In genomic region chr1:55087401-55087904, GRCm38 (mm10) we compare ENCODE assay signal across 8 mouse cellular contexts. TPM values are rescaled to one million over a fixed set of nuclear protein-coding genes. Genes with fewer than 3 reads are reported as not detected.
DNase-seq lines count a peak whose midpoint lies in the region; ATAC-seq and TF ChIP-seq lines count a peak whose summit lies in the region.

No protein-coding gene starts in this region.

- peak; percentile 50 for ATAC-seq in erythroblast, adult 5-6 weeks (replicated peaks; ENCODE audit: low FRiP score, poor library complexity, severe bottlenecking)
- ATAC-seq in heart, postnatal 0 days (ENCODE audit: insufficient read depth, low read depth), result peak; percentile 45
- ATAC-seq in limb, embryonic 14.5 days (ENCODE audit: low FRiP score, low read depth), result peak; percentile 35; the same call in 1 of the 2 replicates
- peak; percentile 88 for ATAC-seq in neural tube, embryonic 13.5 days (ENCODE audit: low read depth)

- in situ Hi-C loops in ES-E14 (cut with MboI; ENCODE audit: low sequenced_read_pairs in 2 of 2, unreplicated experiment in 2 of 2), result no loop called here

- no peaks in the 10 kb centered on the region for H3K27me3 ChIP-seq in heart, postnatal 0 days (ENCODE audit: control insufficient read depth, insufficient read depth, low read length)
- H3K27me3 ChIP-seq in limb, embryonic 14.5 days (ENCODE audit: control insufficient read depth, insufficient read depth, low read length), result no peaks in the 10 kb centered on the region
- no peaks in the 10 kb centered on the region for H3K27me3 ChIP-seq in neural tube, embryonic 13.5 days

- WGBS in heart, postnatal 0 days, result under 1% methylated on average over 43 of the region's 57 CpGs
- 1% methylated on average over 28 of the region's 57 CpGs for WGBS in limb, embryonic 14.5 days
- WGBS in neural tube, embryonic 13.5 days, result under 1% methylated on average over 34 of the region's 57 CpGs

- peak overlapping the region; percentile 99 for H3K9ac ChIP-seq in ES-E14 (ENCODE audit: insufficient read depth, low read depth, low read length, poor library complexity, severe bottlenecking)
- H3K9ac ChIP-seq in heart, postnatal 0 days (replicated peaks; ENCODE audit: low read depth, low read length), result peak overlapping the region; percentile 88
- H3K9ac ChIP-seq in limb, embryonic 14.5 days (ENCODE audit: low read depth, low read length, severe bottlenecking), result peak overlapping the region; percentile 95
- H3K9ac ChIP-seq in neural tube, embryonic 13.5 days, result peak overlapping the region; percentile 87

- H3K4me2 ChIP-seq in heart, postnatal 0 days (ENCODE audit: low read depth, low read length), result peak overlapping the region; percentile 84
- H3K4me2 ChIP-seq in limb, embryonic 14.5 days (replicated peaks; ENCODE audit: low read depth, low read length, severe bottlenecking), result peak overlapping the region; percentile 90
- H3K4me2 ChIP-seq in neural tube, embryonic 13.5 days, result peak overlapping the region; percentile 96

- H3K4me3 ChIP-seq in ES-E14 (ENCODE audit: insufficient read depth in 1 of 2, low read depth in 1 of 2, low read length in 2 of 2, poor library complexity in 1 of 2, severe bottlenecking in 1 of 2), result peak overlapping the region; percentile 96 to 99
- peak overlapping the region; percentile 94 for H3K4me3 ChIP-seq in heart, postnatal 0 days (ENCODE audit: low read depth, low read length)
- peak overlapping the region; percentile 90 for H3K4me3 ChIP-seq in limb, embryonic 14.5 days (replicated peaks; ENCODE audit: low read length)
- H3K4me3 ChIP-seq in neural tube, embryonic 13.5 days, result peak overlapping the region; percentile 76

- peak overlapping the region; percentile 96 for H3K27ac ChIP-seq in ES-E14 (ENCODE audit: insufficient read depth, low read depth, low read length, poor library complexity, severe bottlenecking)
- H3K27ac ChIP-seq in heart, postnatal 0 days (ENCODE audit: low read depth), result peak overlapping the region; percentile 99
- peak overlapping the region; percentile 95 for H3K27ac ChIP-seq in limb, embryonic 14.5 days (replicated peaks; ENCODE audit: low read depth, low read length)
- H3K27ac ChIP-seq in neural tube, embryonic 13.5 days (replicated peaks), result peak overlapping the region; percentile 93

- 0 out of 2 replicates have a peak, but pooled peaks have one; percentile 52 for TF ChIP-seq POLR2A in limb, embryonic 14.5 days (IDR thresholded peaks at IDR 0.05; ENCODE audit: borderline replicate concordance, extremely low read depth, insufficient read depth, insufficient read length)

- DNase-seq in kidney, adult 9 months, result peak; percentile 65
- DNase-seq in kidney, postnatal 10 days, result no peak
- DNase-seq in ES-E14 (ENCODE audit: low read depth, low spot score), result no peak
- no peak for DNase-seq in heart, postnatal 0 days (ENCODE audit: low spot score)
- no peak for DNase-seq in limb, embryonic 14.5 days (ENCODE audit: low spot score)
- no peak for DNase-seq in c-Kit-positive CD71-positive TER-119-positive erythroid progenitor cells, embryonic 14.5 days (ENCODE audit: low spot score)

- H3K9me3 ChIP-seq in ES-E14 (ENCODE audit: control insufficient read depth, insufficient read depth, low read depth, low read length), result no peaks in the 10 kb centered on the region
- H3K9me3 ChIP-seq in heart, postnatal 0 days (replicated peaks; ENCODE audit: control insufficient read depth, low read length), result no peaks in the 10 kb centered on the region
- H3K9me3 ChIP-seq in limb, embryonic 14.5 days (ENCODE audit: control insufficient read depth, low read length), result no peaks in the 10 kb centered on the region
- H3K9me3 ChIP-seq in neural tube, embryonic 13.5 days, result no peaks in the 10 kb centered on the region

- TF ChIP-seq CTCF in heart, postnatal 0 days (IDR thresholded peaks at IDR 0.05; ENCODE audit: low read depth), result no peak

- no peak; the same call in 1 of the 2 replicates for TF ChIP-seq EP300 in heart, postnatal 0 days (IDR thresholded peaks at IDR 0.05; ENCODE audit: low read depth)

- peaks cover 0 to 2% of the 10 kb centered on the region in 2 experiments; a peak in 2 of 4 replicates for H3K4me1 ChIP-seq in ES-E14 (ENCODE audit: control insufficient read depth in 2 of 2, insufficient read depth in 2 of 2, low read length in 2 of 2, poor library complexity in 1 of 2)
- peaks cover 28% of the 10 kb centered on the region for H3K4me1 ChIP-seq in heart, postnatal 0 days (ENCODE audit: control insufficient read depth, insufficient read depth)
- peaks cover 19% of the 10 kb centered on the region for H3K4me1 ChIP-seq in limb, embryonic 14.5 days (ENCODE audit: control insufficient read depth, insufficient read depth, low read length)
- H3K4me1 ChIP-seq in neural tube, embryonic 13.5 days (replicated peaks), result peaks cover 51% of the 10 kb centered on the region

- peaks cover 30% of the 10 kb centered on the region for H3K36me3 ChIP-seq in ES-E14 (ENCODE audit: control insufficient read depth, insufficient read depth, low read length, poor library complexity, severe bottlenecking)
- peaks cover 37% of the 10 kb centered on the region for H3K36me3 ChIP-seq in heart, postnatal 0 days (replicated peaks; ENCODE audit: control insufficient read depth, insufficient read depth, low read length)
- peaks cover 42% of the 10 kb centered on the region for H3K36me3 ChIP-seq in limb, embryonic 14.5 days (ENCODE audit: control insufficient read depth, insufficient read depth, low read length)
- H3K36me3 ChIP-seq in neural tube, embryonic 13.5 days, result peaks cover 51% of the 10 kb centered on the region

TF ChIP-seq in ES-E14, 5 proteins besides CTCF, POLR2A, EP300 and RAD21:
- no peak for TF ChIP-seq HCFC1 (IDR thresholded peaks at IDR 0.05; ENCODE audit: borderline replicate concordance, insufficient read depth, low read length)
- no peak for TF ChIP-seq ZC3H11A (IDR thresholded peaks at IDR 0.05; ENCODE audit: borderline replicate concordance, low read depth, low read length)
- TF ChIP-seq MAFK (IDR thresholded peaks at IDR 0.05; ENCODE audit: insufficient read depth, low read depth, low read length), result no peak
- no peak for TF ChIP-seq CHD2 (IDR thresholded peaks at IDR 0.05; ENCODE audit: low read depth, low read length)
- no peak for TF ChIP-seq ZNF384 (IDR thresholded peaks at IDR 0.05; ENCODE audit: low read depth, low read length)
TF ChIP-seq in ES-E14: peak in this region for 0.

RNA-seq across cellular contexts. Expression of gene Hspe1, which starts 0.5 kb away (rescaled TPM):
- 592 and 697 TPM in 2 replicates for total RNA-seq in ES-E14 (2012; rRNA removed)
- total RNA-seq in erythroblast, adult 5-6 weeks (2015; ENCODE audit: low replicate concordance), result 62.9 and 95.7 TPM in 2 replicates
- total RNA-seq in erythroblast, adult 5-6 weeks (2017; ENCODE audit: low replicate concordance), result 41.5 and 52.0 TPM in 2 replicates
- 89.3 and 108 TPM in 2 replicates for total RNA-seq in heart, postnatal 0 days (2014; rRNA removed; ENCODE audit: low replicate concordance)
- 350 and 362 TPM in 2 replicates for polyA plus RNA-seq in heart, postnatal 0 days (2015; fragmentation: Nextera tagmentation; extraction: Ambion mirVana)
- polyA plus RNA-seq in limb, embryonic 14.5 days (2012; rRNA removed), result 170 and 288 TPM in 2 replicates
- 345 and 381 TPM in 2 replicates for polyA plus RNA-seq in limb, embryonic 14.5 days (2014; fragmentation: Nextera tagmentation; extraction: Ambion mirVana)
- 286 and 293 TPM in 2 replicates for polyA plus RNA-seq in neural tube, embryonic 13.5 days (2015; fragmentation: Nextera tagmentation; extraction: Ambion mirVana)

RNA-seq across cellular contexts. Expression of gene Hspd1, which starts 0.6 kb away (rescaled TPM):
- 591 and 762 TPM in 2 replicates for total RNA-seq in ES-E14 (2012; rRNA removed)
- 55.1 and 56.2 TPM in 2 replicates for total RNA-seq in erythroblast, adult 5-6 weeks (2015; ENCODE audit: low replicate concordance)
- total RNA-seq in erythroblast, adult 5-6 weeks (2017; ENCODE audit: low replicate concordance), result 56.1 and 87.5 TPM in 2 replicates
- 114 and 139 TPM in 2 replicates for total RNA-seq in heart, postnatal 0 days (2014; rRNA removed; ENCODE audit: low replicate concordance)
- 394 and 397 TPM in 2 replicates for polyA plus RNA-seq in heart, postnatal 0 days (2015; fragmentation: Nextera tagmentation; extraction: Ambion mirVana)
- polyA plus RNA-seq in limb, embryonic 14.5 days (2012; rRNA removed), result 98.9 and 161 TPM in 2 replicates
- 231 and 252 TPM in 2 replicates for polyA plus RNA-seq in limb, embryonic 14.5 days (2014; fragmentation: Nextera tagmentation; extraction: Ambion mirVana)
- 274 and 281 TPM in 2 replicates for polyA plus RNA-seq in neural tube, embryonic 13.5 days (2015; fragmentation: Nextera tagmentation; extraction: Ambion mirVana)

RNA-seq across cellular contexts. Expression of gene Coq10b, which starts 34.9 kb away (rescaled TPM):
- total RNA-seq in ES-E14 (2012; rRNA removed), result 10.8 and 20.4 TPM in 2 replicates
- total RNA-seq in erythroblast, adult 5-6 weeks (2015; ENCODE audit: low replicate concordance), result 16.3 and 27.3 TPM in 2 replicates
- 24.2 and 35.4 TPM in 2 replicates for total RNA-seq in erythroblast, adult 5-6 weeks (2017; ENCODE audit: low replicate concordance)
- 11.5 and 12.1 TPM in 2 replicates for total RNA-seq in heart, postnatal 0 days (2014; rRNA removed; ENCODE audit: low replicate concordance)
- 28.9 and 32.2 TPM in 2 replicates for polyA plus RNA-seq in heart, postnatal 0 days (2015; fragmentation: Nextera tagmentation; extraction: Ambion mirVana)
- polyA plus RNA-seq in limb, embryonic 14.5 days (2012; rRNA removed), result 12.2 and 13.0 TPM in 2 replicates
- 19.1 and 21.2 TPM in 2 replicates for polyA plus RNA-seq in limb, embryonic 14.5 days (2014; fragmentation: Nextera tagmentation; extraction: Ambion mirVana)
- polyA plus RNA-seq in neural tube, embryonic 13.5 days (2015; fragmentation: Nextera tagmentation; extraction: Ambion mirVana), result 32.5 and 34.0 TPM in 2 replicates

RNA-seq across cellular contexts. Expression of gene Mob4, which starts 43.6 kb away (rescaled TPM):
- 27.1 and 37.0 TPM in 2 replicates for total RNA-seq in ES-E14 (2012; rRNA removed)
- 19.4 and 28.6 TPM in 2 replicates for total RNA-seq in erythroblast, adult 5-6 weeks (2015; ENCODE audit: low replicate concordance)
- total RNA-seq in erythroblast, adult 5-6 weeks (2017; ENCODE audit: low replicate concordance), result 27.2 and 40.0 TPM in 2 replicates
- 35.5 and 59.2 TPM in 2 replicates for total RNA-seq in heart, postnatal 0 days (2014; rRNA removed; ENCODE audit: low replicate concordance)
- polyA plus RNA-seq in heart, postnatal 0 days (2015; fragmentation: Nextera tagmentation; extraction: Ambion mirVana), result 98.1 and 105 TPM in 2 replicates
- 37.0 and 43.4 TPM in 2 replicates for polyA plus RNA-seq in limb, embryonic 14.5 days (2012; rRNA removed)
- polyA plus RNA-seq in limb, embryonic 14.5 days (2014; fragmentation: Nextera tagmentation; extraction: Ambion mirVana), result 120 and 129 TPM in 2 replicates
- polyA plus RNA-seq in neural tube, embryonic 13.5 days (2015; fragmentation: Nextera tagmentation; extraction: Ambion mirVana), result 187 and 204 TPM in 2 replicates

Comparison
In these comparisons a context has a peak if more than half of its experiments do, and no peak if none do; other contexts are left out.
1. ATAC-seq: peak in every context shown above with its lines; median percentile 88 in neural tube, embryonic 13.5 days; 50 in erythroblast, adult 5-6 weeks; 45 in heart, postnatal 0 days; 35 in limb, embryonic 14.5 days.